Mouse (Mus musculus) embryonic facial prominence, embryonic 14.5 days (tissue): Measurements from ENCODE around the gene Mmp9. TPM values are rescaled to one million over a fixed set of nuclear protein-coding genes. Genes with fewer than 3 reads are reported as not detected.
A peak's percentile ranks its signal among the peaks of the same experiment; 100 is the strongest.

Experiments
- ATAC-seq: fragments of 200-750 bp; cut with Nextera tagmentation; 2 replicates; pipeline ENCODE4 v1.8.0; 2017; ENCODE audit warnings: low read depth, moderate number of reproducible peaks, moderate TSS enrichment
- DNase-seq: peaks from one replicate; pipeline ENCODE4 v3.0.0-alpha.2; 2015; ENCODE audit warnings: low spot score
- H3K27ac ChIP-seq: fragments of 300-500 bp; sonication (generic); replicated peaks from 2 replicates; pipeline ENCODE4 v1.5.1; 2014; ENCODE audit warnings: low read depth, mild to moderate bottlenecking, low read length, moderate library complexity
- H3K27me3 ChIP-seq: fragments of 300-500 bp; sonication (generic); replicated peaks from 2 replicates; pipeline ENCODE4 v1.6.1; 2014; ENCODE audit warnings: low read length; ENCODE audit not compliant: control insufficient read depth, insufficient read depth
- H3K36me3 ChIP-seq: fragments of 300-500 bp; sonication (generic); 2 replicates; pipeline ENCODE4 v1.6.1; 2014; ENCODE audit warnings: low read length, mixed read lengths; ENCODE audit not compliant: control insufficient read depth, insufficient read depth
- H3K4me1 ChIP-seq: fragments of 300-500 bp; sonication (generic); 2 replicates; pipeline ENCODE4 v1.6.1; 2014; ENCODE audit warnings: antibody characterized with exemption, low read length; ENCODE audit not compliant: control insufficient read depth, insufficient read depth
- H3K4me2 ChIP-seq: fragments of 300-500 bp; sonication (generic); 2 replicates; pipeline ENCODE4 v1.6.1; 2014; ENCODE audit warnings: low read depth, mild to moderate bottlenecking, low read length, moderate library complexity, mixed read lengths
- H3K4me3 ChIP-seq: fragments of 300-500 bp; sonication (generic); 2 replicates; pipeline ENCODE4 v1.5.1; 2014; ENCODE audit warnings: low read depth, mild to moderate bottlenecking, low read length
- H3K9ac ChIP-seq: fragments of 300-500 bp; sonication (generic); 2 replicates; pipeline ENCODE4 v1.6.1; 2014; ENCODE audit warnings: low read depth, mild to moderate bottlenecking, low read length, moderate library complexity, mixed read lengths
- H3K9me3 ChIP-seq: fragments of 300-500 bp; sonication (generic); 2 replicates; pipeline ENCODE4 v1.6.1; 2016; ENCODE audit warnings: low read length; ENCODE audit not compliant: control insufficient read depth
- WGBS: fragments of 180-500 bp; shearing (Covaris S2); extraction: QIAGEN DNeasy Blood & Tissue Kit; methylation state at CpG from one replicate; pipeline ENCODE4 v1.1.7; 2014; 5-methylcytosine and 5-hydroxymethylcytosine counted together
- polyA plus RNA-seq: library from polyadenylated mRNA; unstranded; fragments of >200 nt; fragmentation: Nextera tagmentation; extraction: Ambion mirVana; gene quantifications from 2 replicates; pipeline ENCODE4 v1.2.1, GENCODE M21; 2014

Mmp9 gene
- polyA plus RNA-seq, 1 experiment from 2014 or later: 52.0 TPM

DNA sequence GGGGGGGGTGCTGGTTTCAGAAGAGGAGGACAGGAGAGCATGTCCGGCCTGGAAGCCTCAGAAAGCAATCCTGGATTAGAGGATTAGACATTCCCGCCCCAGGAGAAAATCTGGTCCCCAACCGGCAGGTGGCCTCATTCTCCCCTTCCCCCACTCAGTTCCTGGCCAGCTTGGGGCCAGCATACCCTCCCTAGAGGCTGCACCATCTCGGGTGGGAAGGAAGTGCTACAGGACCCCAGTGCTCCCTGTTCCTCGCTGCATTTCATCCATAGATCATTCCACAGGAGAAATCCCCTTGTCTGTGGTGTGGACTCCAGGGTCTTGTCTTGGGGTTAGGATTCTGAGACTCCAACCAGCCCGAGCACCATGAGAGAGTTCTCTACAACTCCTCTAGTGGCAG, 26.6 kb downstream of the Mmp9 start:
- Histone ChIP-seq H3K27ac (no peak overlapping the region), H3K4me3 (no peak overlapping the region), H3K36me3 (no peaks in the 10 kb centered on the region), H3K4me2 (no peak overlapping the region), H3K4me1 (peaks cover 18% of the 10 kb centered on the region; the same call in 1 of the 2 replicates), H3K9me3 (no peaks in the 10 kb centered on the region), H3K9ac (no peak overlapping the region), H3K27me3 (peaks cover 71% of the 10 kb centered on the region)
- DNase-seq (no peak), ATAC-seq (no peak)
- WGBS: 10% methylated on average over 6 of the region's 6 CpGs

DNA sequence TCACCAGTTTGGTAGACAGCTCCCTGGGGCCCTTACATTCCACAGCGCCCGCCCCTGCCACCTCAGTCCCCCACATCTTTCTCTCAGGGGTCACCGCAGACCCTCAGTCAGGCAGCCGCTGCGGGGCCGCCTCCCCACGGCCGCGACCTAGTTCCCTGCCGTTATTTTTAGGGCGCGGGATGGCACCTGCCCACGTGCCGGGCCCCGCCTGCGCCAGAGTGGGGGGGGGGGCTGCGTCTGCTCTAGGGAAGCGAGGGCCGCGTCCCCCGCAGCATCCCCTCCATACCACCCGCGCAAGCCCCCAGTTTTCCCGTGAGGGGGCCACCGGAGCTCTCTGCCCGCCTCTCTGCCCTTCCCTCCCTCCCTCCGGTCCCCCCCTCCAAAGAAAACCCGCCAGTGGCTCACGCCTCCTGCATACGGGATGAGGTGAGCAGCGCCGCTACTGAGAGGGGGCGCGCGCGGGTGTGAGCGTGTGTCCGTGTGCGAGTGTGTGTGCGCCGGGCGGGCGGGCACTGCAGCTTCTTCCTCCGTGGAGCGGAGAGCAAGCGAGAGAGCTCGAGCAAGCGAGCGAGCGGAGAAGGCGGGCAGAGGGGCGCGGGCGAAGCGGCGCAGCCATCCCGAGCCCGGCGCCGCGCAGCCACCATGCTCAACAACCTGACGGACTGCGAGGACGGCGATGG, 27.3 kb downstream of the Mmp9 start:
- Histone ChIP-seq H3K4me2 (peak overlapping the region; percentile 70), H3K36me3 (no peaks in the 10 kb centered on the region), H3K27ac (no peak overlapping the region), H3K4me1 (peaks cover 18% of the 10 kb centered on the region; the same call in 1 of the 2 replicates), H3K27me3 (peaks cover 78% of the 10 kb centered on the region), H3K9me3 (no peaks in the 10 kb centered on the region), H3K9ac (no peak overlapping the region), H3K4me3 (peak overlapping the region; percentile 35)
- peak; percentile 28 for ATAC-seq
- WGBS: 1% methylated on average over 37 of the region's 65 CpGs
- peak; percentile 10 for DNase-seq

DNA sequence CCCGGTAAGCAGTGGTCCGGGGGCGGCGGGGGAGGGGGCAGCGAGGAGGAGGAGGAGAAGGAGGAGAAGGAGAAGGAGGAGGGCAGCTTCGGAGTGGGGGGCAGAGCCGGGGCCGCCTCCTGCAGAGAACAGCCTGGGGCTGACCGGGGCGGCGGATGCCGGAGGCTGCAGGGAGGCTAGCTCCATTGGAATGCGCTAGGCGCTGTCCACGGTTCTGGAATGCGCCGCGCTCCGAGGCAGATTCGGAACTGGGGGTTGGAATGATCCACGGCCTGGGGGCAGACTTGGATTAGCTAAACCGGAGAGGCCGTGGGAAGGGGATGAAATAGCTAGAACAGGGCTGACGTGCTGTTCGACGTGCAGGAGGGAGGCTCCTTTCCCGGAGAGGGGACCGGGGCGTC, 27.9 kb downstream of the Mmp9 start:
- H3K36me3 ChIP-seq: no peaks in the 10 kb centered on the region
- WGBS: under 1% methylated on average over 26 of the region's 29 CpGs
- no peaks in the 10 kb centered on the region for H3K9me3 ChIP-seq
- H3K4me1 ChIP-seq: peaks cover 18% of the 10 kb centered on the region; the same call in 1 of the 2 replicates
- H3K27me3 ChIP-seq: peaks cover 80% of the 10 kb centered on the region
- DNase-seq: peak; percentile 76
- no peak overlapping the region for H3K27ac ChIP-seq
- peak overlapping the region; percentile 70 for H3K4me2 ChIP-seq
- ATAC-seq: peak; percentile 73
- no peak overlapping the region for H3K9ac ChIP-seq
- peak overlapping the region; percentile 35 for H3K4me3 ChIP-seq

DNA sequence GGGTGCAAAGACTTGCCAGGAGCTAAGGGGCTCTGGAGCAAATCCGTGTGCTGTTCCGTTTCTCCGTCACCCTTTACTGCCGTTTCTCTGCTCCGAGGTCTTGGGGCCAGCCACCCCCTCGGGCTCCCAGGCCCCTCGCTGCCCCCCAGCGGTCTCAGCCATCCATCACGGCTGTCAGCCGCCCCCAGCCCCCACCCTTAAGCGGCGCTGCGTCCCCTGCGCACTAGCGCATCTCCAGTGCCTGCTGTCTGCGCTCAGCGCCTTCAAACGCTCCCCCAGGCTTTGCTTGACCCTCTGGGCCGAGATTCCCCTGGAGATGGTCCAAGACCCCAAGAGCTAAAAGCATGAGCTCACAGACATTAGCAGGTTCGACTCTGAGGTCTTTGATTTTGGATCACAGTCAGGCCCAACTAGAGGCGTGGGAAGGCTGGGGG, 28.8 kb downstream of the Mmp9 start:
- Histone ChIP-seq H3K9me3 (no peaks in the 10 kb centered on the region), H3K27ac (no peak overlapping the region), H3K27me3 (peaks cover 80% of the 10 kb centered on the region), H3K4me1 (peaks cover 18% of the 10 kb centered on the region; the same call in 1 of the 2 replicates), H3K36me3 (no peaks in the 10 kb centered on the region), H3K4me2 (no peak overlapping the region), H3K9ac (no peak overlapping the region), H3K4me3 (no peak overlapping the region)
- 2% methylated on average over 21 of the region's 21 CpGs for WGBS
- DNase-seq (no peak), ATAC-seq (no peak)

DNA sequence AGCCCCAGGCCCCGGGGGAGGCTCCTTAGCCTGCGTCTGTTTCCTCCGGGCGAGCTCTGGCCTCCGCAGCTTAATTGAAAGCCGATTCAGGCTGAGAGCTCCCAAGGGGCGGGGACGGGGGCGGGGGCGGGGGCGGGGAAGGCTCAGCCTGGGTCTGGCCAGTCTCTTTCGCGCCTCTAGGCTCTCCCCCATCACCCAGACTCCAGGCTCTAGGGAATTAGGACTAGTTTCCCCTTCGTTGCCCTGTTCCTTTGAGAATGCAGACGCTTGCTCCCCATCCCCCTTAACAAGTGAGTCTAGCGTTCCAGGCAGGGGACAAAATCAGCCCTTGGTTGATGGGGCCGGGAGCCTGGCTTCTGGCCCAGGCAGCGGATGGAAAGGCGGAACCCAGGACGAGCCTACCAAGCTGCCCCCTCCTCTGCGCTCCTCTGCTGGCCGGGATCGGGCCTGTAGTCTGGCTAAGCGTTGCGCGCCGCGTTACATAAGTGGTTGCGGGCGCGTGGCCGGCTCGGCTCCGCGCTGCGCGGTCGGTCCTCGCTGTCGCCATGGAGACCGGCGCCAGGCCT, 30.1 kb downstream of the Mmp9 start:
- under 1% methylated on average over 34 of the region's 42 CpGs for WGBS
- peaks cover 18% of the 10 kb centered on the region; the same call in 1 of the 2 replicates for H3K4me1 ChIP-seq
- H3K9me3 ChIP-seq: no peaks in the 10 kb centered on the region
- no peaks in the 10 kb centered on the region for H3K36me3 ChIP-seq
- 0 out of 2 replicates have a peak overlapping the region, but pooled peaks have one; percentile 5 for H3K9ac ChIP-seq
- peaks cover 74% of the 10 kb centered on the region for H3K27me3 ChIP-seq
- no peak overlapping the region for H3K27ac ChIP-seq
- H3K4me2 ChIP-seq: peak overlapping the region; percentile 38
- ATAC-seq (peak; percentile 58; the same call in 1 of the 2 replicates), DNase-seq (peak; percentile 23)
- H3K4me3 ChIP-seq: peak overlapping the region; percentile 20

DNA sequence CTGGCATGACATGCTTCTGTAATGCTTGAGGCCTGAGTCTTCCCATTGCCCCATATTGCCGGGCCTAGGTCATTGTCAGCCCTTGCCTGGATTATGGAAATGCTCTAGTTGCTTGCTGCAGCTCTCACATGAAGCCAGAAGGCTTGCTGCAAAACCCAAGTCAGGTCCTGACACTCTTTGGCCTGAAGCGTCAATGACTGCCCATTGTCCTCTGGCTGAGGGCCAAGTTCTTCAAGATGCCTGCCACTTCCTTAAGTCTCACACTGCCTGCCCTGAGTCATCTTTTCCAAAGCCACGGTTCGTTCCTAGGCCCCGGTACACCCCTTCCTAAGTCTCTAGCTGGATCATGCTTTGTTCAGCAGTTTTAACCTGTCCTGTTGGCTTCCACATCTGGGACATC, 32.1 kb downstream of the Mmp9 start:
- Histone ChIP-seq H3K4me1 (peaks cover 15% of the 10 kb centered on the region; the same call in 1 of the 2 replicates), H3K4me2 (no peak overlapping the region), H3K9me3 (no peaks in the 10 kb centered on the region), H3K9ac (no peak overlapping the region), H3K36me3 (no peaks in the 10 kb centered on the region), H3K4me3 (no peak overlapping the region), H3K27ac (no peak overlapping the region), H3K27me3 (peaks cover 55% of the 10 kb centered on the region)
- DNase-seq: no peak
- no peak for ATAC-seq
- 66% methylated on average over 5 of the region's 5 CpGs for WGBS

DNA sequence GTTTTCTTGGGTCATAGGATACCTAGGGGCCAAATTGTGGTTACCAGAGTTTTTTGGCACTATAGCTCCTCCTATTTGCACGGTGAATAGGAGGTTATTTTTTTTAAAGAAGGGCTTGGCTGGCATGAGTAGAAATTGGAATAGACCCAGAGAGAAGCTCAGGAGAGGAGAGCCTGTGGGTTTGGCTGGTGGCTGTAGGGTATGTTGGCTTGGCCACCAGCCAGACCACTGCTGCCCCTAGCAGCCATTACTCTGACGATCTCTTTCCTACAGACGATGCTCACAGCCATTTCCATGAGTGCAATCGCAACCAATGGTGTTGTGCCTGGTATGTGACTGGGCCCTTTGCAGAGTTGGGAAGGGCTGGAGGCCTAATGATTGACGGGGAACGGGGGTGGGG, 35.0 kb downstream of the Mmp9 start:
- Histone ChIP-seq H3K36me3 (no peaks in the 10 kb centered on the region), H3K9me3 (no peaks in the 10 kb centered on the region), H3K27ac (no peak overlapping the region), H3K4me1 (0 out of 2 replicates have a peak, but pooled peaks cover 6% of the 10 kb centered on the region), H3K27me3 (peaks cover 25% of the 10 kb centered on the region), H3K4me3 (no peak overlapping the region), H3K9ac (no peak overlapping the region), H3K4me2 (no peak overlapping the region)
- ATAC-seq (no peak), DNase-seq (no peak)
- 73% methylated on average over 6 of the region's 6 CpGs for WGBS

DNA sequence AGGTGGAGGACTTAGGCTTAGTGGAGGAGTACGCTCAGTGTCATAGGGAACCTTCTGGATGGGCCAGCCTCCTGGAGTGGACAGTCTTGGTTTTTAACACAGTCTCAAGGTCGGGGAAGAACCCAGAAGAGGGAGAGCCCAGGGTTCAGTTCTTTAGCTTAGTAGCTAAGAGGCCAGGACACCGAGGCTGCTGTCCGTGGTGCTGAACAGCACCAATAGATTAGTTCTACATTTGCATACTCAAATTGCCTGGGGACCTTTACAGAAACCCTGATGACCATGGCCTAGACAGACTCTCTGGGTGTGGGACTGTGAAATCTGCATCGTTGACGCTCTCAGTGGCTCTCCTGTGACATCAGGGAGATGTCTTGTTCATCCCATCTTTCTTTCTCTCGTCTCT, 39.2 kb downstream of the Mmp9 start:
- ATAC-seq (no peak), DNase-seq (peak; percentile 85)
- no peak overlapping the region for H3K4me3 ChIP-seq
- H3K36me3 ChIP-seq: no peaks in the 10 kb centered on the region
- H3K4me1 ChIP-seq: no peaks in the 10 kb centered on the region
- no peak overlapping the region for H3K4me2 ChIP-seq
- no peak overlapping the region for H3K9ac ChIP-seq
- no peaks in the 10 kb centered on the region for H3K9me3 ChIP-seq
- H3K27ac ChIP-seq: no peak overlapping the region
- WGBS: 20% methylated on average over 7 of the region's 7 CpGs
- H3K27me3 ChIP-seq: no peaks in the 10 kb centered on the region
